Mouse (Mus musculus) heart, postnatal 0 days (tissue): ENCODE data around the gene Tlr12. TPM values are rescaled to one million over a fixed set of nuclear protein-coding genes. Genes with fewer than 3 reads are reported as not detected.

Experiments
- ATAC-seq: fragments of 200-750 bp; cut with Nextera tagmentation; 2 replicates; pipeline ENCODE4 v1.8.0; 2017; ENCODE audit warnings: low read depth, moderate number of reproducible peaks, moderate library complexity; ENCODE audit not compliant: insufficient read depth
- DNase-seq: peaks from one replicate; pipeline ENCODE4 v3.0.0-alpha.2; 2016; ENCODE audit warnings: low spot score
- H3K27ac ChIP-seq: fragments of 300-500 bp; sonication (generic); 2 replicates; pipeline ENCODE4 v1.5.1; 2014; ENCODE audit warnings: low read depth, mild to moderate bottlenecking
- H3K27me3 ChIP-seq: fragments of 300-500 bp; sonication (generic); 2 replicates; pipeline ENCODE4 v1.6.1; 2014; ENCODE audit warnings: low read length, mixed read lengths; ENCODE audit not compliant: control insufficient read depth, insufficient read depth
- H3K36me3 ChIP-seq: fragments of 300-500 bp; sonication (generic); replicated peaks from 2 replicates; pipeline ENCODE4 v1.6.1; 2014; ENCODE audit warnings: low read length, mixed read lengths; ENCODE audit not compliant: control insufficient read depth, insufficient read depth
- H3K4me1 ChIP-seq: fragments of 300-500 bp; sonication (generic); 2 replicates; pipeline ENCODE4 v1.6.1; 2014; ENCODE audit warnings: antibody characterized with exemption; ENCODE audit not compliant: control insufficient read depth, insufficient read depth
- H3K4me2 ChIP-seq: fragments of 300-500 bp; sonication (generic); 2 replicates; pipeline ENCODE4 v1.6.1; 2014; ENCODE audit warnings: low read depth, mild to moderate bottlenecking, low read length, moderate library complexity
- H3K4me3 ChIP-seq: fragments of 300-500 bp; sonication (generic); 2 replicates; pipeline ENCODE4 v1.5.1; 2014; ENCODE audit warnings: low read depth, low read length
- H3K9ac ChIP-seq: fragments of 300-500 bp; sonication (generic); replicated peaks from 2 replicates; pipeline ENCODE4 v1.6.1; 2014; ENCODE audit warnings: low read depth, low read length, mixed read lengths
- H3K9me3 ChIP-seq: fragments of 300-500 bp; sonication (generic); replicated peaks from 2 replicates; pipeline ENCODE4 v1.6.1; 2016; ENCODE audit warnings: low read length; ENCODE audit not compliant: control insufficient read depth
- CTCF ChIP-seq: IDR thresholded peaks from 2 replicates; pipeline ENCODE4 v1.5.1; 2016; ENCODE audit warnings: antibody characterized with exemption, control low read depth, low read depth
- EP300 ChIP-seq: IDR thresholded peaks from 2 replicates; pipeline ENCODE4 v1.6.1; 2016; ENCODE audit warnings: antibody characterized with exemption, low read depth
- WGBS: fragments of 180-500 bp; shearing (Covaris S2); extraction: QIAGEN DNeasy Blood & Tissue Kit; methylation state at CpG from one replicate; pipeline ENCODE4 v1.1.7; 2014; 5-methylcytosine and 5-hydroxymethylcytosine counted together
- polyA plus RNA-seq: library from polyadenylated mRNA; unstranded; fragments of >200 nt; fragmentation: Nextera tagmentation; extraction: Ambion mirVana; gene quantifications from 2 replicates; pipeline ENCODE4 v1.2.1, GENCODE M21; 2015
- total RNA-seq: library from RNA; depleted of rRNA; stranded (reverse); fragments of >200 nt; gene quantifications from 2 replicates; pipeline ENCODE4 v1.2.3, GENCODE M21; 2014; ENCODE audit warnings: low replicate concordance

The Tlr12 gene
- total and polyA plus RNA-seq, 2 experiments from 2014 or later: 0.14 TPM; not detected in 1

- Histone ChIP-seq H3K4me3 (peak overlapping the region; percentile 63), H3K4me2 (peak overlapping the region; percentile 73), H3K4me1 (0 out of 2 replicates have a peak, but pooled peaks cover 8% of the 10 kb centered on the region), H3K9me3 (no peaks in the 10 kb centered on the region), H3K27me3 (no peaks in the 10 kb centered on the region), H3K9ac (peak overlapping the region; percentile 49), H3K36me3 (peaks cover 1% of the 10 kb centered on the region; the same call in 1 of the 2 replicates), H3K27ac (peak overlapping the region; percentile 40; the same call in 1 of the 2 replicates)
- peak; percentile 18 for ATAC-seq
- TF ChIP-seq CTCF (no peak), EP300 (no peak)
- DNase-seq: no peak
- 6% methylated on average over 24 of the region's 27 CpGs for WGBS
Observed at GRCm38 (mm10) chr4:128609276-128609924, 9.0 kb downstream of the Tlr12 start.

- Histone ChIP-seq H3K4me1 (0 out of 2 replicates have a peak, but pooled peaks cover 8% of the 10 kb centered on the region), H3K4me2 (peak overlapping the region; percentile 26), H3K9ac (no peak overlapping the region), H3K36me3 (peaks cover 18% of the 10 kb centered on the region), H3K27ac (no peak overlapping the region), H3K4me3 (no peak overlapping the region), H3K27me3 (no peaks in the 10 kb centered on the region), H3K9me3 (no peaks in the 10 kb centered on the region)
- ATAC-seq (no peak), DNase-seq (no peak)
- no peak for TF ChIP-seq EP300
- TF ChIP-seq CTCF: no peak
- whole genome bisulfite sequencing: 50% methylated on average over 11 of the region's 11 CpGs
Observed at GRCm38 (mm10) chr4:128607661-128608060, 10.8 kb downstream of the Tlr12 start.

DNA sequence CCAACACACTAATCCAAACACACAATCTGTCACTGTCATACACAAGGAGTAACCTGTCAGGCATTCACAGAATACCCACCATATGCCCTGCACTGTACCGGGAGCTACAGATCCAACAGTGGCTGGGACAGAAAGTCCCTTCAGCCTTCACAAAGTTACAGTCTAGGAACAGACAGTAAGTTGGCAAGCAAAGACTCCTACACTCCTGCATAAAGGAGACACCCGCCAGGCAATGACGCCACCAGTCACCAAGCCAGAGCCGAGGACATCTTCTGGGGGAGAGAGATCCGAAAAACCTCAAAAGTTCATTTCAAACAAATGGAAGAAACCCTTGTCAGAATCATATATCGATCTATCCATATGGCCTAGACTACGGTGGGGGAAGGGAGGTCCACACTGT, 11.8 kb downstream of the Tlr12 start:
- Histone ChIP-seq H3K4me2 (no peak overlapping the region), H3K9me3 (no peaks in the 10 kb centered on the region), H3K27ac (no peak overlapping the region), H3K9ac (no peak overlapping the region), H3K4me1 (0 out of 2 replicates have a peak, but pooled peaks cover 8% of the 10 kb centered on the region), H3K4me3 (no peak overlapping the region), H3K36me3 (peaks cover 18% of the 10 kb centered on the region), H3K27me3 (no peaks in the 10 kb centered on the region)
- ATAC-seq (no peak), DNase-seq (no peak)
- TF ChIP-seq CTCF (no peak), EP300 (no peak)
- WGBS: 91% methylated on average over 7 of the region's 7 CpGs

- H3K9me3 ChIP-seq: no peaks in the 10 kb centered on the region
- H3K36me3 ChIP-seq: peaks cover 3% of the 10 kb centered on the region
- no peaks in the 10 kb centered on the region for H3K4me1 ChIP-seq
- WGBS: 61% methylated on average over 12 of the region's 12 CpGs
- H3K9ac ChIP-seq: no peak overlapping the region
- no peaks in the 10 kb centered on the region for H3K27me3 ChIP-seq
- TF ChIP-seq CTCF (no peak), EP300 (no peak)
- no peak overlapping the region for H3K4me2 ChIP-seq
- no peak for ATAC-seq
- no peak overlapping the region for H3K4me3 ChIP-seq
- DNase-seq: no peak
- no peak overlapping the region for H3K27ac ChIP-seq
Observed at GRCm38 (mm10) chr4:128597801-128598560, 20.4 kb downstream of the Tlr12 start.

DNA sequence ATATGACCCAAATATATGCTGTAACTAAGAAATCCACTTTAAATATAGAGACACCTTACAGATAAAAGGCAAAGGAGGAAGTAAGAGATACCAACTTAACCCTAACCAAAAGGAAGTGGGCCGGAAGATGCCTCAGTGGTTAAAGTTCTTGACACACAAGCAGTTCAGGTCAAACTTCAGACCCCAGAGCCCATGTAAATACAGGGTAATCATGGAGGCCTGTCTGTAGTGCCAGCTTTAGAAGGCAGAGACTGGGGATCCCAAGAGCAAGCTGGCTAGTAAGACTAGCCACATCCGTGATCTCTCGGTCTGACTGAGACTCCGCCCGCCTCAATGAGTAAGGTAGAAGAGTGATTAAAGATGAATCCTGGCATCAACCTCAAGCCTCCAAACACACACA, 24.4 kb downstream of the Tlr12 start:
- no peak overlapping the region for H3K4me3 ChIP-seq
- no peak overlapping the region for H3K4me2 ChIP-seq
- ATAC-seq (no peak), DNase-seq (no peak)
- no peaks in the 10 kb centered on the region for H3K9me3 ChIP-seq
- TF ChIP-seq CTCF: no peak
- no peak for TF ChIP-seq EP300
- peaks cover 12% of the 10 kb centered on the region; the same call in 1 of the 2 replicates for H3K36me3 ChIP-seq
- H3K27me3 ChIP-seq: no peaks in the 10 kb centered on the region
- H3K4me1 ChIP-seq: no peaks in the 10 kb centered on the region
- H3K9ac ChIP-seq: no peak overlapping the region
- WGBS: 90% methylated on average over 5 of the region's 5 CpGs
- H3K27ac ChIP-seq: no peak overlapping the region
